Mouse (Mus musculus): Measurements from ENCODE around the gene Bspry.

Gene Bspry

DNA sequence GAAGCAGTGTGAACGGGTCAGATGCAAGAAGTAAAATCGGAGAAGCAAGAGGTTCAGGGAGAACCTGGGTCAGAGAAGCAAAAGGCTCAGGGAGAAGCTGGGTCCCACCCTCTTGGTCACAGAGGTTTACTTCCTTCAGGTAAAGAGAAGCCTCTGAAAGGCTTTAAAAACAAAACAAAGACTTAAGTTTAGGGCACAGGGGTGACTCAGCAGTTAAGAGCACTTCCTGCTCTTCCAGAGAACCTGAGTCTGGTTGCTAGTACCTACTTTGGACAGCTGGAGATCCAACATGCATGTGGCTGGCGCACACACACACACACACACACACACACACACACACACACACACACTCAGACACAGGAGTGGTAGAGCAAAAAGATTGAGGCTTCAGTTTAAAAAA lies 5.1 kb downstream of the Bspry start:
- DNase-seq, result no peak

GRCm38 (mm10) chr4:62485450-62486161 lies 5.8 kb downstream of the Bspry start:
- DNase-seq, result peak; percentile 65

DNA sequence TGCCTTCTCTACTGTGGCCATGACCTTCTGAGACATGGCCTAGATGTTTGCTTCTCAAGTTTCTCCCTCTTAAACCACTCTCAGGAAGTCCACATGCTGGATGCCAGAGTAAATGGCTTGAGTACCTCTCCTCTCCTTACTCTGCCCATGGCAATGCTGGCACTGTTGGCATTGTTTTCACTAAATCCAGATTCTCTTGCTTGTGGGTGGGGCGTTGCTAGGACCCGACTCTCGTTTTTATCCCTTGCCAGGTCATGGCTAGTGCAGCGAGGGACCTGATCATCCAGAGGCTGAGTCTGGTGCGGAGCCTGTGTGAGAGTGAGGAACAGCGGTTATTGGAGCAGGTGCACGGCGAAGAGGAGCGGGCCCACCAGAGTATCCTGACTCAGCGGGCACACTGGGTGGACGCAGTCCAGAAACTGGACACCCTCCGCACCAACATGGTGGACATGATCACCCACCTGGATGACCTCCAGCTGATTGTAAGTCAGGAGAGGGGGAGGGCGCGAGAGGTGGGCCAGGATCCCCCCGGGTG lies 6.4 kb downstream of the Bspry start:
- DNase-seq, result no peak

GRCm38 (mm10) chr4:62487172-62487571 lies 7.3 kb downstream of the Bspry start:
- DNase-seq, result no peak

DNA sequence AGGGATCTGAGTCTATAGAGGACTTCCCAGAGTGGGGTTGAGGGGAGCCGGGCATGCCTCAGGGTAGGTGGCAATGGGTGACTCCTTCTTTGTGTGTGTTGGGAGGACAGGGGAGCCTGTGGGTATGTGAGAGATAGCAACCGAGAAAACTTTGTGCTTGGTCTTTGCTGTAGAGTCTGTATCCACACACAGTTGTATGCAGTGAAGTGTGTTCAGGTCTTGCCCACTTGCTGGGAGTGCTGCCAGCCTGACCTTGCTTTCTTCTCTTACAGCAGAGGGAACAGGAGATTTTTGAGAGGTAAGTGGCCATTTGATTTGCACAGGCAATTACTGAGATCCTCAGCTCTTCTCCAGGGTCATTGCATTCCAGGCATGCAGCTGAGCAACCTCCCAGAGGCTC lies 8.1 kb downstream of the Bspry start:
- DNase-seq, result no peak

DNA sequence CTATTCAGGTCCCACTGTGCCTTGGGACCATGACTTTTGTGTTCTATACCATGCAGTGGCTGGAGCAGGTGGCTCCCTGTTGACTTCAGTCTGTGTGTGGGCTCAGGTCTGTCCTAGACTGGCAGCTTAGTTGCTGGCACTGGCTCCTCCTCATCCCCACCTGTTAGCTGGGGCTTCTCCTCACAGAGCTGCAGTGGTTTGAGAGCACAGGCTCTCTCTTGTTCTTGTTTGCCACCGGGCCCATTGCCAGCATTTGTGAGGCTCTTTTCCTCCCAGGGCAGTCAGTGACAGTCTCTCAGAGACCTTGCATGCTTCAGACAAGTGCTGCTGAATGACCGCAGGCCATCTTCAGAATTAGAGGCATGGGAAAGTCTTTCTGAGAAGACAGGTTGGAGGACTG lies 12.8 kb downstream of the Bspry start:
- DNase-seq, result no peak

DNA sequence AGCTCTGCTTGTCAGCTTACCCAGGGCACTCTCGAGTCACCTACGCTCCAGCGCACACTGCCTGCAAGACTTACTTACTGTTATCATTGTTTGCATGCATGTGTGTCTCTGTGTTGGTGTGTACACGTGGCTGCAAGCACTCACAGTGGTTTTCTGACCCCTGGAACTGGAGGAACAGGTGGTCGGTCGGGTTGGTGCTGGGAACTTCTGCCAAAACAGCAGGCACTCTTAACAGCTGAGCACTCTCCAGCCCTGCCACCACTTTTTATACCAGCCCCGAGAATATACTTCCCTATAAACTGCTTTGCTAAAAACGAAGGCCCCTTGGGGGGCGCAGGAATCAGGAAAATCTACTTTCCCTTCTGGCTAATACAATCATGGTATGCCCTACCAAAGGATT lies 14.4 kb downstream of the Bspry start:
- DNase-seq, result no peak

DNA sequence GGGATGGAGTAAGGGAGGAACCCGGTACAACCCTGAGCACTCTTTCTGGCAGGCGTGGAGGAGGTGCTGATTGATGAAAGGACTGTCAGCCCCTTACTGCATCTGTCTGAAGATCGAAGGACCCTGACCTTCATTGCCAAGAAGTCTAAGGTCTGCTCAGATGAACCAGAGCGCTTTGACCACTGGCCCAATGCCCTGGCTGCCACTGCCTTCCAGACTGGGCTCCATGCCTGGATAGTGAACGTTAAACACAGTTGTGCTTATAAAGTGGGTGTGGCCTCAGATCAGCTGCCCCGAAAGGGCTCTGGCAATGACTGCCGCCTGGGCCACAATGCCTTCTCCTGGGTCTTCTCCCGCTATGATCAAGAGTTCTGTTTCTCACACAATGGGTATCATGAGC lies 16.1 kb downstream of the Bspry start:
- DNase-seq, result no peak

GRCm38 (mm10) chr4:62496815-62497214 lies 17.0 kb downstream of the Bspry start:
- no peak for DNase-seq

DNA sequence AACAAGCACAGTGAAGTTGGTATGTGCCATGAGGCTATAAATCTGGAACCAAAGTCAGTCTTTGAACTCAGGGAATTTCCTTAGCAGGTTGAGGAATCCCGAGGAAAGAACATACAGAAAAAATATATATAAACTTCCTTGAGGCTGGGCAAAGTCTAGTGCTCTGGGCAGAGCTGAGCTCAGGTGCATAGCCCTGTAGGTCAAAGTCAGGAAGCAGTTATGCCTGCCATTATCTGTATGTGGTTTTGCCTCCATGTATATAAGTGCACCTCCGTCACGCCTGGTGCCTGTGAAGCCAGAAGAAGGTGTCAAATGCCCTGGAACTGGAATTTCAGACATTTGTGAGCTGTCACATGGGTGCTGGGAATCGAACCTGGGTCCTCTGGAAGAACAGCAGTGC lies 20.9 kb downstream of the Bspry start:
- DNase-seq, result no peak

DNA sequence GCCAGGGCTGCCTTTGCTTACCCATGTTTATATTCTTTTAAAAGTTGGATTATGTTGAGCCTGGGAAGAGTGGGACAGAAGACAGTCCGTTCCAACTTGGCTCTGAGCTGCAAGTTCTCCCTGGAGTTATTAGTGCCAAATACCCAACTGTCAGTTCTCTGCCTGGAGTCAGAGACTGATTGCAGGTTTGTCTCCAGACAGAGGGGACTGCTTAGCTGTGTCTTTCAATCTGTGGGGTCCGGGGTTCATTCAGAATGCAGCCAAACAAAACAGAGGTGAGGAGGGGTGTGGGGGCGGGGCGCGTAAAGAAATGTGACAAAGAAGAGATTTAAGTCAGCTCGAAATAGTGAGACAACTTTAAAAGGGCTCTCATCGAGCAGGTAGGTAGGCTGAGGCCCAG lies 21.7 kb downstream of the Bspry start:
- no peak for DNase-seq

GRCm38 (mm10) chr4:62501964-62502732 lies 22.3 kb downstream of the Bspry start:
- DNase-seq, result peak; percentile 91

DNA sequence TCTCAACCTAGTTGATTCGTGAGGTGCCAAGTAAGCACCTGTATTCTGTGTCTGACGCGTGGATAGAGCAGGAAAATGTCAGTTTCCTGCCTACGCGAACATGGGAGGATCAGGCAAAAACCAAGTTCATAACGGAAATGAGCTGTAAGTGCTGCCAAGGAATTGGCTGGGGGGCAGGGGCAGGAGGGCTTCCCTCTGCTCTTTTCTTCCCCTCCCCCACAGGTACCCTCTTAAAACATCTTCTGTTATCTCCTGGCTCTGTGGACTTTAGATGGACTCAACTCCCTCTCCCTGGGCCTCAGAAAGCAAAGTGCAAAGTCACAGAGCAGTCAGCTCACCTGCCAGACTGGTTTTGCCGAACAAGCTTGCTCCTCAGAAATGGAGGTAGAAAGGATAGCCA lies 23.1 kb downstream of the Bspry start:
- no peak for DNase-seq

GRCm38 (mm10) chr4:62503374-62503970 lies 23.6 kb downstream of the Bspry start, which contains the start of gene Hdhd3:
TSS of gene Hdhd3 (minus strand) at chr4:62503467.
- DNase-seq, result no peak

DNA sequence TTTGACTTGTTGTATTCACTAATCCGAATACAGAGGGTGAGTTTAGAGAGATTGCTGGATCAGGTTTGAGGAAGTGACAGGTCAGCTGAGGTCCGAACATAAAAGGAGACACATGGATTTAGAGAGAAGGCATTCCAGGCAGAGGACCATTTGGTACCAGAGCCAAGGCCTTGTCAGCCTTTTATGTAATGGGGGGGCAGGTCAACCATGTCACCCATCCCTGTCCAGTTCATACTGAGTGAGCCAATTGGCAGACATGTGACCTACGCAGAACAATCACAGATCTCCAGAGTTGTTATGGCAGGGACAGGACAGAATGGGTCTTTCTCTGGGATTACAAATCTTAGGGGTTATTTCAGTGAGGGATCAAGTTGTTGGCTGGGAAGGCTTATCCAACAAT lies 26.1 kb downstream of the Bspry start:
- no peak for DNase-seq

DNA sequence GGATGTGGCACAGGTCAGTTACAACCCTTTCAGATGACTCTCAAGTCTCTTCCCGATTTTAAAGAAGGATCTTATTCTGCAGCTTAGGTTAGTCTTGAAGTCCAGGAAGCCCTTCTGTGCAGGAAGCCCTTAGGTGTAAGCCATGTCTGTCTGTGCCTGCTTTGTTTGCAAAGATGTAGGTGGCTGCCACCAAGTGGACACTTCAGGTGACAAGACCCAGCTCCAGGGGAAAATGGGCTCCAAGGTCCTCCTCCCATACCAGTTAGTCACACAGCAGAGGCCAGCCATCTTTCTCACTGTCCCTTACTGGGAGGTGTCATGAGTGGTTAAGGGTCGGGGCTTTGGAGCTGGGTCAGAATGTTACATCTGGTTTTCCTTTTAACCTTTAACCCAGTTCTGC lies 26.9 kb downstream of the Bspry start:
- peak; percentile 60 for DNase-seq

GRCm38 (mm10) chr4:62508839-62509238 lies 29.0 kb downstream of the Bspry start:
- DNase-seq, result no peak

GRCm38 (mm10) chr4:62509946-62510345 lies 30.1 kb downstream of the Bspry start:
- DNase-seq, result no peak

GRCm38 (mm10) chr4:62513998-62514506 lies 34.2 kb downstream of the Bspry start:
- DNase-seq, result peak; percentile 47

- no peak for DNase-seq
Measured at GRCm38 (mm10) chr4:62514995-62515394, 35.1 kb downstream of the Bspry start.

DNA sequence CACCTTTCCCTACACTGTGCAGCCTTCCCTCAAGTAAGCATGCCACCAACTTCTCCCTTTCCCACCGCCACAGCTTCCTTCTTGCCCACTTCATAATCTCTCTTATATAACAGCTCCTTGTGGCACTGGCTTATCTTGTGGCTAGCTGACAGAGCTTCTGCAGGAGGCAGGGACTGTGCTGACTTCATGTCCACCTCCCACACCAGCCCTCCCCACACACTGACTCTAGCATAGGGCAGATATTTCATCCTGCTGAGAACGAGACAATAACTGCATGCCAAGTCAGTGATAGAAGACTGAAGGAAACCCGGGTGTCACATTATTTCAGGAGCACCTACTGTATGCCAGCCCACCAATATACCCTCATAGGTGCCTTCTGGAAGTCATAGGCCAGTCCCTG lies 35.6 kb downstream of the Bspry start:
- DNase-seq, result peak; percentile 73

- peak; percentile 69 for DNase-seq
Measured at GRCm38 (mm10) chr4:62516079-62516478, 36.2 kb downstream of the Bspry start.

- DNase-seq, result peak; percentile 95
Measured at GRCm38 (mm10) chr4:62516579-62516978, 36.7 kb downstream of the Bspry start.

DNA sequence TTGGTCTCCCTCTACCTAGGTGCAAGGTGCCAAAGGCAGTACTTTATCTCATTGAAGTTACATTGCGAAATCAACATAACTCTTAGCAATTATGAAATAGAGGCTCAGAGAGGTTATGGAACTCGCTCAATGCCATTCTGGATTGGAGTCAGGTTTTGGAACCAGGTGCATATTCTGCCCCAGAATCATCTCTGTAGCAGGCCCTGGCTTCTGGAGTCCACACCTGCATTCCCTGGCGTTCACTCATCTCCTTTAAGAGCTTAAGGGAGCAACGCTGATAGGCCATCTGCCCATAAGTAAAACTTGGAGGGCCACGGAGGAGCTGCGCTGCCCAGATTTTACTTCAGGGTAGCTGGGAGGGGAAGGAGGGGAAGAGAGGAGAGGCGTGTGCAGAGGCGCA lies 37.2 kb downstream of the Bspry start:
- peak; percentile 73 for DNase-seq
